Mouse (Mus musculus) forebrain, embryonic 10.5 days (tissue): ENCODE results near the gene Kcnip1. TPM values are rescaled to one million over a fixed set of nuclear protein-coding genes. Genes with fewer than 3 reads are reported as not detected.

Source experiments
- DNase-seq: peaks from one replicate; pipeline ENCODE4 v3.0.0-alpha.2; 2017; ENCODE audit warnings: low spot score; ENCODE audit errors: extremely low spot score
- H3K27ac ChIP-seq: fragments of 300-500 bp; sonication (generic); 2 replicates; pipeline ENCODE4 v1.5.1; 2016; ENCODE audit warnings: mild to moderate bottlenecking
- H3K27me3 ChIP-seq: fragments of 300-500 bp; sonication (generic); 2 replicates; pipeline ENCODE4 v1.6.1; 2016; ENCODE audit warnings: mild to moderate bottlenecking; ENCODE audit not compliant: poor library complexity, severe bottlenecking
- H3K36me3 ChIP-seq: fragments of 300-500 bp; sonication (generic); replicated peaks from 2 replicates; pipeline ENCODE4 v1.6.1; 2016; ENCODE audit warnings: mild to moderate bottlenecking, moderate library complexity
- H3K4me1 ChIP-seq: fragments of 300-500 bp; sonication (generic); 2 replicates; pipeline ENCODE4 v1.6.1; 2016
- H3K4me3 ChIP-seq: fragments of 300-500 bp; sonication (generic); 2 replicates; pipeline ENCODE4 v1.5.1; 2016; ENCODE audit warnings: mild to moderate bottlenecking, moderate library complexity
- H3K9me3 ChIP-seq: fragments of 300-500 bp; sonication (generic); 2 replicates; pipeline ENCODE4 v1.6.1; 2016; ENCODE audit warnings: mild to moderate bottlenecking, moderate library complexity
- WGBS: fragments of 180-500 bp; shearing (Covaris S2); methylation state at CpG from one replicate; pipeline ENCODE4 v1.1.7; 2016; 5-methylcytosine and 5-hydroxymethylcytosine counted together
- polyA plus RNA-seq: library from polyadenylated mRNA; unstranded; fragments of >200 nt; fragmentation: Nextera tagmentation; extraction: Ambion mirVana; gene quantifications from 2 replicates; pipeline ENCODE4 v1.2.1, GENCODE M21; 2016

The Kcnip1 gene
- polyA plus RNA-seq, 1 experiment from 2014 or later = 3.7 TPM

DNA sequence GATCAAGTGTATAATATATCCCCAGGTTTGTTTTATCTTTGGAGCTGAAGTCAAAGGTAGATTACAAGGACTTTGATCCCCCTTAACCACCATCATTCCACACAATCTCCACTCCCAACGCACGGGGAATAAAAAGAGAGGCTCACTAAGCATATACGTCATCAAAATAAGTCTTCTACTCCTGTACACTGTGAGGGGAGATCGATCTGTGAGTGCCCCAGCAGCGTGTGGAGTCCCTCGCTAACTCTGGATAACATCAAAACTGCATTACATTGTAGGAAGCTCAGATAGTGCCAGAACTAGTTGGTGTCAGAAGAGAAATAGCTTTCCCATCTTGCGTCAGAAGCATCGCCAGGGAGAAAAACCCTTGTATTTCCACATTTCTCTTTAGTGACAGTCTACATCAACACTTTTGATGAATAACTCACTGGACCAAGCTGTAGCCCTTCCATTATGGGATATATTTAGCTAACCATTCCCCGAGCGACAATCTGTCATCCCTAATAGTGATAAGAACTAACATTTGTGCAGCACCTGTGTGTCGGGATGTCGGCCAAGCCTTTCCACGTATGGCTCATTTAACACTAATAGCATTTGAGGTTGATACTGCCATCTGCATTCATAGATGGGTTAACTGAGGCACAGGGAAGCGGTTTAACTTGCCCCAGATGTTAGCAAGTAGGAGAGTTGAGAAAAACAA is 18.5 kb downstream of the Kcnip1 start:
- 91% methylated on average over 14 of the region's 14 CpGs for WGBS
- no peak overlapping the region for H3K4me3 ChIP-seq
- H3K27ac ChIP-seq = no peak overlapping the region
- no peaks in the 10 kb centered on the region for H3K36me3 ChIP-seq
- DNase-seq = no peak
- H3K4me1 ChIP-seq = no peaks in the 10 kb centered on the region
- H3K27me3 ChIP-seq = no peaks in the 10 kb centered on the region
- H3K9me3 ChIP-seq = no peaks in the 10 kb centered on the region

GRCm38 (mm10) chr11:33972114-33972513 is 20.8 kb downstream of the Kcnip1 start:
- Histone ChIP-seq H3K27me3 (no peaks in the 10 kb centered on the region), H3K4me3 (no peak overlapping the region), H3K36me3 (no peaks in the 10 kb centered on the region), H3K9me3 (no peaks in the 10 kb centered on the region), H3K4me1 (no peaks in the 10 kb centered on the region), H3K27ac (no peak overlapping the region)
- 83% methylated on average over 7 of the region's 7 CpGs for WGBS
- no peak for DNase-seq

GRCm38 (mm10) chr11:33969199-33969598 is 23.8 kb downstream of the Kcnip1 start:
- WGBS = 75% methylated on average over 3 of the region's 3 CpGs
- Histone ChIP-seq H3K4me3 (no peak overlapping the region), H3K27me3 (no peaks in the 10 kb centered on the region), H3K4me1 (no peaks in the 10 kb centered on the region), H3K27ac (no peak overlapping the region), H3K9me3 (no peaks in the 10 kb centered on the region), H3K36me3 (no peaks in the 10 kb centered on the region)
- no peak for DNase-seq

GRCm38 (mm10) chr11:33967708-33968107 is 25.2 kb downstream of the Kcnip1 start:
- Histone ChIP-seq H3K4me1 (peaks cover 7% of the 10 kb centered on the region; the same call in 1 of the 2 replicates), H3K9me3 (no peaks in the 10 kb centered on the region), H3K36me3 (no peaks in the 10 kb centered on the region), H3K27ac (no peak overlapping the region), H3K27me3 (no peaks in the 10 kb centered on the region), H3K4me3 (no peak overlapping the region)
- no peak for DNase-seq
- 88% methylated on average over 4 of the region's 4 CpGs for WGBS

DNA sequence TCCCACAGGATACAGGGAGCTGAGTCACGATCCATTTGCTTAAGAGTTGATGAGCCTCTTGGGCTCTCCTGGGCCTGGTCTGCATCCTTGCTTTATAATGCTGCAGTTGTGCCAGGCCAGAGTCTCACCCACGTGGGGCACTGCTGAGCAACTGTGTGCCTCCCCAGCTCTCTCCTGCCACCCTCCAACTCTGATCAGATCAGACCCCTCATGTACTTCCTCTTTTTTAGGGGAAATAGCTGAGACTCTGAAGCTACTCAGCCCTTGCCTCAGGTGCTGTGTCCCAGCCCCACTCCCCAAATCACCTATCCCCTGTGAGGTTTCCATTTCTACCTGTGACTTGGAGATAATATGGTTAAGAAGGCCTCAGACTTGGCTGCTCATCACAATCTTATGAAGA is 27.6 kb downstream of the Kcnip1 start:
- H3K27me3 ChIP-seq = no peaks in the 10 kb centered on the region
- no peaks in the 10 kb centered on the region for H3K9me3 ChIP-seq
- WGBS = 62% methylated on average over 2 of the region's 2 CpGs
- H3K4me3 ChIP-seq = no peak overlapping the region
- no peak overlapping the region for H3K27ac ChIP-seq
- DNase-seq = no peak
- peaks cover 10% of the 10 kb centered on the region; the same call in 1 of the 2 replicates for H3K4me1 ChIP-seq
- no peaks in the 10 kb centered on the region for H3K36me3 ChIP-seq

DNA sequence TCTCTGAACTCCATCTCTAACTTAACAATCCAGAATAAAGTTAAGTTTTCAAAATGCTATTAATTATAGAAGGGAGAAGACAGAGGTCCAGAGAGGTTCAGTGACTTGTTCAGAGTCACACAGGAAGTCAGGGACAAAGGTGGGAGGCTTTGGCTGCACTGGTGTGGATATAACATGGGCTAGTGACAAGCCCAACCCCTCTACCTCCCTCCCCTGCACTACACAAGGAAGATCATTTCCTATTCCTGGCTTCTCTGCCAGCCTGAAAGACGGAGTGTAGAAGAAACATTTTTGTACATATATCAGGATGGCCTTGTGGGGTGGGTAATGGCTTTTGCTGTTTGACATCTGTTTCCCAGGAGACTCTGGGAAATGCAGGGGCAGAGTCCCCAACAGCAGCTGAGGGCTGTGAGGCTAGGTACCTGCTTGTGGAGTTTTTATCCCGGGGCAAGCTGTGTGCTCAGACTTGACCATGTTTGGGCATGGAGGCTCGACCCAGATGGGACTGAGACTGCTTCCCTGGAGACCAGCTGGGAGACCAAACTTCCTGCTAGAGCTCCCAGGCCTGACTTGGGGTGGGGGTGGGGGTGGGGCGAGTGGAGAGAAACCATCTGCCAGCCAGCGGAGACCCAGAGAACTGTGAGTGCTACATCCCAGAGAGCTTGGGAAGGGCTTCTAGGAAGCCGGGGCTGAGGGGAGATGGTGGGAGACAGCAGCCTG is 30.1 kb downstream of the Kcnip1 start, which contains the start of gene Kcnmb1:
Kcnmb1 (plus strand) TSS at position 326 of the 720 bp plus-strand sequence.
- Histone ChIP-seq H3K27me3 (no peaks in the 10 kb centered on the region), H3K4me1 (peaks cover 10% of the 10 kb centered on the region; the same call in 1 of the 2 replicates), H3K9me3 (no peaks in the 10 kb centered on the region), H3K27ac (no peak within 1 kb of the TSS), H3K36me3 (no peaks in the 10 kb centered on the region), H3K4me3 (no peak within 1 kb of the TSS)
- DNase-seq = no peak
- WGBS = 63% methylated on average over 6 of the region's 6 CpGs

GRCm38 (mm10) chr11:33962178-33962577 is 30.8 kb downstream of the Kcnip1 start:
- H3K4me1 ChIP-seq = peaks cover 10% of the 10 kb centered on the region; the same call in 1 of the 2 replicates
- no peak for DNase-seq
- H3K4me3 ChIP-seq = no peak overlapping the region
- no peaks in the 10 kb centered on the region for H3K36me3 ChIP-seq
- WGBS = 47% methylated on average over 7 of the region's 7 CpGs
- H3K27me3 ChIP-seq = no peaks in the 10 kb centered on the region
- H3K27ac ChIP-seq = no peak overlapping the region
- no peaks in the 10 kb centered on the region for H3K9me3 ChIP-seq

GRCm38 (mm10) chr11:33958713-33959112 is 34.2 kb downstream of the Kcnip1 start:
- no peaks in the 10 kb centered on the region for H3K36me3 ChIP-seq
- DNase-seq = no peak
- no peaks in the 10 kb centered on the region for H3K9me3 ChIP-seq
- WGBS = 82% methylated on average over 8 of the region's 8 CpGs
- H3K4me1 ChIP-seq = peaks cover 10% of the 10 kb centered on the region; the same call in 1 of the 2 replicates
- H3K27ac ChIP-seq = no peak overlapping the region
- H3K4me3 ChIP-seq = no peak overlapping the region
- no peaks in the 10 kb centered on the region for H3K27me3 ChIP-seq

GRCm38 (mm10) chr11:33957595-33957994 is 35.4 kb downstream of the Kcnip1 start:
- Histone ChIP-seq H3K4me1 (0 out of 2 replicates have a peak, but pooled peaks cover 3% of the 10 kb centered on the region), H3K36me3 (no peaks in the 10 kb centered on the region), H3K27me3 (no peaks in the 10 kb centered on the region), H3K27ac (no peak overlapping the region), H3K4me3 (no peak overlapping the region), H3K9me3 (no peaks in the 10 kb centered on the region)
- DNase-seq = no peak
- 86% methylated on average over 6 of the region's 6 CpGs for WGBS

GRCm38 (mm10) chr11:33956623-33957022 is 36.3 kb downstream of the Kcnip1 start:
- peaks cover 5% of the 10 kb centered on the region for H3K4me1 ChIP-seq
- 84% methylated on average over 5 of the region's 5 CpGs for WGBS
- no peaks in the 10 kb centered on the region for H3K9me3 ChIP-seq
- H3K36me3 ChIP-seq = no peaks in the 10 kb centered on the region
- H3K4me3 ChIP-seq = no peak overlapping the region
- H3K27me3 ChIP-seq = no peaks in the 10 kb centered on the region
- no peak overlapping the region for H3K27ac ChIP-seq
- no peak for DNase-seq

DNA sequence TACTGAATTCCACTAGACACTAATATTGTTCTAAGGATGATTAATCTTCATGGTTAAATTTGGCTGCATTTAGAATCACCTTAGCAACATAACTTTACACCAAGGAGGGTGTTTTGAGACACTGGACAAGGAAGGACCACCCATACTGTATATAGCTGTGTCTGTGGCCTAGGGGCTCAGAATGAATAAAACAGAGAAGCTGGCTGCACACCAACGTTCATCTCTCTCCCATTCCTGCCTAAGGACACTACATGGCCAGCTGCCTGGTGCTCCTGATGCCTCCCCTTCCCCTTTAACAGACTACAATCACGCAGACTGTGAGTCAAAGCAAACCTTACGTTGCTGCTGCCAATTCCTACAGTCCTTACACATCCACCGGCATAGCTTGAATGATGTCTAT is 37.0 kb downstream of the Kcnip1 start:
- no peaks in the 10 kb centered on the region for H3K9me3 ChIP-seq
- no peak overlapping the region for H3K27ac ChIP-seq
- H3K27me3 ChIP-seq = no peaks in the 10 kb centered on the region
- no peaks in the 10 kb centered on the region for H3K36me3 ChIP-seq
- WGBS = 82% methylated on average over 4 of the region's 4 CpGs
- H3K4me3 ChIP-seq = no peak overlapping the region
- DNase-seq = no peak
- H3K4me1 ChIP-seq = peaks cover 11% of the 10 kb centered on the region

DNA sequence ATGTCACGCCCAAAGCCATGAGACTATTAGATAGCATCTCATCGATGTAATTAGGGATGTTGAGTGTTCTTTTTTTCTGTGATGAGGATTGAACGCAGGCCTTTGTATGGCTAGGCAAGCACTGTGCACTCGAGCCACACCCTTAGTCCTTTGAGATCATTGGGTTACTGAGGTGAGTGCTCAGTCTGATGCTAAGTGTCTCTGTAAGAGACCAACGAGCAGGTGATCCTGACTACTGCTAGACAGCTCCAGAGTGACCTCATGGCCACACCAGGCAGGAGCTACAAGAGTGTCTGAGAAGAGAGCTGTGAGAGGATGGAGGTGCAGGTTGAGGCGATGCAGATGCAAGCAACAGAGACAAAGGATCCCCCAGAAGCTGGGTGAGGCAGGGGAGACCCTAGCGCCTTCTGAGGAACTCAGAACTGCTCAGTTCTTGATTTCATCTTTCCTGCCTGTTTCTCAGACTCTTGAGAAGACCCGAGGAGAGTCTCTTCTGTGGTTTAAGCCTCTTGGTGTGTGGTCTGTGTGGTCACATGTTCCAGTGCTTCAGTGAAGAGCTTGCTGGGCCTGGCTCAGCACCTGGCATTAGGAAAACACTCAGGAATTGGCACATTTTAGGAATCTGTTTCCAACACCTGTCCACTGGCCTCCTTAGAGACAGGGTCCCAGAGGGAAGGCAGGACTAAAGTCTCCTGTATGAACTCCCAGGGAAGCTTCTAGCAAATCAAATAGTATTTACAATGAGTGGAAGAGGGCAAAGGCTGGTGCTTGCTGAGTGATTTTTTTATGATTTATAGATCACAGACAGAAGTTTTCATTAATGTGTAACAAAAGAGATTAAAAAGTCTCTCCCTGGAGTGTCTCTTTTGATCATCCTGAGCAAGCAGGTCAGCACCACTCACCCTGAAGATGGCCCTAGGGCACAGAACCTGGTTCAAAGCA is 41.0 kb downstream of the Kcnip1 start:
- Histone ChIP-seq H3K9me3 (no peaks in the 10 kb centered on the region), H3K36me3 (no peaks in the 10 kb centered on the region), H3K4me3 (no peak overlapping the region), H3K27ac (peak overlapping the region; percentile 66), H3K4me1 (peaks cover 13% of the 10 kb centered on the region), H3K27me3 (no peaks in the 10 kb centered on the region)
- DNase-seq = no peak
- 83% methylated on average over 8 of the region's 8 CpGs for WGBS
